Mouse (Mus musculus): ENCODE measurements around the gene Erg. TPM values are rescaled to one million over a fixed set of nuclear protein-coding genes. Genes with fewer than 3 reads are reported as not detected.

Erg gene
- 1 to 10 TPM; 6.5 to 8.2 TPM for total RNA-seq (2021)
- long read RNA-seq, partial matches to known transcripts, result 0 of 5 reads
- long read RNA-seq, other reads (novel, unspliced or antisense), result 5 of 5 reads

- no peak for DNase-seq (ENCODE audit: low spot score in 2 of 2)
Measured at GRCm38 (mm10) chr16:95586311-95586602, at the start of gene Erg. Gene Erg (minus strand): TSS chr16:95586593.

- no peak for DNase-seq (ENCODE audit: low spot score in 2 of 2)
Measured at GRCm38 (mm10) chr16:95631816-95632215, 45.4 kb upstream of the Erg start.

- DNase-seq (ENCODE audit: low spot score in 2 of 2), result no peak
Measured at GRCm38 (mm10) chr16:95623876-95624770, 37.7 kb upstream of the Erg start.

- DNase-seq (ENCODE audit: low spot score in 2 of 2), result no peak
Measured at GRCm38 (mm10) chr16:95623056-95623455, 36.7 kb upstream of the Erg start.

DNA sequence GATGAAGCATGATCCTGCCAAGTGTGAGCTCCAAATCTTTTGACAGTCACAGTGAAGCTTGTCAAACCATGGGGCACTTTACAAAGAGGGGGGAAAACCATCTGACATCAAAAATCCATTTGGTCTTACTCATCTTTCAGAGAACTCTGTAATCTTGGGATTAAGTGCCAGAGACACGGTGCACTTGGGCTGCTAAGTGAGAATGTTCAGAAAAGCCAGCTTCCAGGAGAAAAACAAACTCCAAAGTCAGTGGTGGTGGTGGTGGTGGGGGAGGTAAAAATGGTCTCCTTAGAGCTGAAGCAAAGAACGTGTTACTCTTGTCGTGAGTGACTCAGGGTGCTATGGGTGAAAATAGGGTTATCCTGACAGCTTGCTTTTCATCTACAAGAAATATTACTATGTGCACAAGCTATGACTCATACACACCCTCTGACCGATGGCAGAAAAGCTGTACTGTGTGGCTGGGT is 33.5 kb upstream of the Erg start:
- no peak for DNase-seq (ENCODE audit: low spot score in 2 of 2)

DNA sequence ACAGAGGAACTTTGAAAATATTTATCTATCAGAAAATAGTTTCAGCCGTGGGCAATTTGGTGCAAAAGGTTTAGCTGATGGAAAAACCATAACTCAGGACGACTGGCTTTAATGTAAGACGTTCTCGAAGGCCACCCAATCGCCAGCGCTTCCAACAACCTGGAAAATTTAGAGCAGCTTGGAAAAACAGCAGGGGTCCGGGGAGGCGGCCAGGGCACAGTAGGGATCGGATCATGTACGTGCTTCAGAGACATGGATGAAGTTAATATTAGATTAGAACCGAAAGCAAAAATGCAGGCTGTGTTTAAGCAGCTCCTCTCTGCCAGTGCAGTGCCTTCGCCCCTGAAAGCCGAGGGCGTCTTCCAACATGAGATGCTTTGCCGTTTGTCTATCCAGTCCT is 31.8 kb upstream of the Erg start:
- no peak for DNase-seq (ENCODE audit: low spot score in 2 of 2)

GRCm38 (mm10) chr16:95617720-95618119 is 31.3 kb upstream of the Erg start:
- no peak for DNase-seq (ENCODE audit: low spot score in 2 of 2)

DNA sequence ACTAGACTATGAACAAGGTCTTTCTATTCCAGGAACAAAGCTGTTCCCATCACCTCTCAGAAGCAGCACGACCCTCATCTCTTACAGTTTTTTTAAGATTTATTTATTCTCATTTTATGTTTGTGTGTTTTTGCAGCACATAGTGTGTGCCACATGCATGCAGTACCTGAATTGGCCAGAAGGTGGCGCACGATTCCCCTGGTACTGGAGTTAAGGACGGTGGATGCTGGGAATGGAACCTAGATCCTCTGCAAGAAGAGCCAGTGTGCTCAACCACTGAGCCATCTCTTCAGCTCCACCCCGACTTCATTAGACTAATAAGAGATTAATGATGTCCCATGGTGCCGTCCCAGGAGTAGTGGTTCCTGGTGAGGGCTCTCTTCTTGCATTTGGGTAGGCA is 29.2 kb upstream of the Erg start:
- no peak for DNase-seq (ENCODE audit: low spot score in 2 of 2)

- DNase-seq (ENCODE audit: low spot score in 2 of 2), result no peak
Measured at GRCm38 (mm10) chr16:95614482-95614881, 28.1 kb upstream of the Erg start.

DNA sequence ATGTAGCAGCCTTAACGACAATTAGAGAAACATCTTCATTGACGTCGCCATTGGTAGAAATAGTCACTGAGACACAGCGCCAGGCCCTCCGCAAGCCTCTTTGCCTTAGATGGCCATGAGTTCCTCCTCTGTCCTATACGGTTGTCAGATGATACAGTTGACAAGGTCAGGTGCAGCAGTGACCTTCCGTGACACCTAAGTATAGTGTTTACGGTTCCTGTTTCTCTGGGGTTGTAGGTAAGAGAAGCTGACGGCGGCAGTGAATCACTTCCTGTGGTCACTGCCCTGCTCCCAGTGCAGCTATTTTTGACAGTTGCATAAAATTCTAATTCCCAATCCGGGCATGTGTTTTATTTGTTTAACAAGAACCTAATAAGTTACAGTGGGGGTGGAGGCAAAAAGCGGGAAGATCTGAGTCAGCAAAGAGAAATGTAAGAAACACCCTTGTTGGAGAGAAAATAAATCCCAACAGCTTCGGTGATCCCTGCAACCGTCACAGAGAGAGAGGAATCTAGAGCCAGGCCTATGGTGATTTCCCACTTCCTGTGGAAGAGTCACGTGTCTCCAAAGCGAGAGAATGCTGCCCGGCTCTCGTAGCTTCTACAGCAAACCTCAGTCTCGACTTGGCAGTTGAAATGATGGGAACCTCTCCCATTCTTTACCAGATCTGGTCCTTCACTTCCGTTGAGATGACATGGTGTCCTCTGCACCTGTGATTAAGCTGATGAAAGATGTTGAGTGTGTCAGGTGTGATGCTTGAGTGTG is 25.8 kb upstream of the Erg start:
- DNase-seq (ENCODE audit: low spot score in 2 of 2), result no peak

GRCm38 (mm10) chr16:95608624-95609023 is 22.2 kb upstream of the Erg start:
- no peak for DNase-seq (ENCODE audit: low spot score in 2 of 2)

DNA sequence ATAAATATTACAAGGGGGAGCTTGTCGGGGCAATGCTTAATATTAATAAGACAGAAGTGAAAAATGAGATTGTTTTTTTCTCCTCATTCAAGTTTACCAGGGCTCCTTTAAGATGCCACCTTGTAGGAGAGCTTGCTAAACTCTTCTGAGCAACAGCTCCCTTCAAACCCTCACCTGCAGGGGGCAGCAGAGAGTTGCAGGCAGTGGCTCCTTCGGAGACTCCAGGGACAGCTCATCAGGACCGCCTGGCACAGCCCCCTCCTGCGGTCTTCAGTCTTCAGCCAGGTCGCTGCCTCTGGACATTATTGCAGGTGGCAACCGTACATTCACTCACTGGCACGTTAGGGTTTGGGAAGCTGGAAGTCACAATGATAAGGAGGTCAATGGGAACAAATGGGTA is 18.9 kb upstream of the Erg start:
- peak; percentile 78 to 84 for DNase-seq (ENCODE audit: low spot score in 2 of 2)

DNA sequence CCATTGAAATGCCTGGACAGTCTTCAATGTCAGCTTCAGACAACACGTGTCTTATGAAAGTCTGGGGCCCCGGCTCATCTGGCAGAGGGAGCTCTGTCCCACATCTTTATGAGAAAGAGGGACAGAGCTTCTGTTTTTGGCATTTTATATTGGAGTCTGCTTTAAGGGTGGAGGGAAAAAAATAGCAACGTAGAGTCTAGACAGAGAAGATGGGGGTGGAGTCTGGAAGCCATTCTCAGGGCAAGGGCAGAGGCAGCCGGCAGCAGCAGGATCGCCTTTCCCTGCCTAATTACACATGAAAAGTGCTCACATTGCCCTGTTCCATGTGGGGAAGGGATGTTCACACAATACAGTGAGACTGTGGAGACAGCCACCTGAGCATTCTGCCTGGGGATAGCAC is 16.1 kb upstream of the Erg start:
- no peak for DNase-seq (ENCODE audit: low spot score in 2 of 2)

DNA sequence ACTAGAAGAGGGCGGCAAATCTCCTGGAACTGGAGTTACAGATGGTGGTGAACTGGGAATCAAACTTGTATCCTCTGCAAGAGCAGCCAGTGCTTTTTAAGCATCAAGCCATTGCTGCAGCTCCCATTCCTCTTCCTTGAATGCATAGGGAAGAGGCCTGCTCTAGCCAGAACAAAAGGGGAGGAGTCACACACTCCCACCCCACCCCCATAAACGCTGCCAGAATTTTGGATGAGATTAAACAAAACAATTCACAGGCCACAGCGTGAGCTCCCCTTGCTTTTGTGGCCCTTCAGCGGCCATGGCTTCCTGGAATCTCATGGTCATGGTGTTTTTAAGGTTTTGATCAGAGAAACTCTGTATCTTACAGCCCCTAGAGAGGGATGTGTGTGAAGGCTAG is 15.4 kb upstream of the Erg start:
- no peak for DNase-seq (ENCODE audit: low spot score in 2 of 2)

DNA sequence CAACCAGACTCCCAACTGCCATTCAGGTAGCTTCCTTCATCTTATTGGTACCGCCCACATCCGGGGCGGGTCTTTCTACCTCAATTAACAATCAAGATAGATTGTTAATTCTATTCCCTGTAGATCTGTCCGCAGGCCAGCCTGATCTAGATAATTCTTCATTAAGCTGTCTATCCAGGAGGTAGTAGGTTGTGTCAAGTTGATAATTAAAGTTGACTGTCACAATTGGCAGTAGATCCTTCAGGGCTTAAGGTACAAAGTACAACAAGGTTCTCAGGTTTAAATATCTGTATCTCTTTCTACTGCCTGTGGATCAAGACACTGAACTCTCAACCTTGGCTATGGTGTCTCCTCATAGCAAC is 14.8 kb upstream of the Erg start:
- DNase-seq (ENCODE audit: low spot score in 2 of 2), result no peak

DNA sequence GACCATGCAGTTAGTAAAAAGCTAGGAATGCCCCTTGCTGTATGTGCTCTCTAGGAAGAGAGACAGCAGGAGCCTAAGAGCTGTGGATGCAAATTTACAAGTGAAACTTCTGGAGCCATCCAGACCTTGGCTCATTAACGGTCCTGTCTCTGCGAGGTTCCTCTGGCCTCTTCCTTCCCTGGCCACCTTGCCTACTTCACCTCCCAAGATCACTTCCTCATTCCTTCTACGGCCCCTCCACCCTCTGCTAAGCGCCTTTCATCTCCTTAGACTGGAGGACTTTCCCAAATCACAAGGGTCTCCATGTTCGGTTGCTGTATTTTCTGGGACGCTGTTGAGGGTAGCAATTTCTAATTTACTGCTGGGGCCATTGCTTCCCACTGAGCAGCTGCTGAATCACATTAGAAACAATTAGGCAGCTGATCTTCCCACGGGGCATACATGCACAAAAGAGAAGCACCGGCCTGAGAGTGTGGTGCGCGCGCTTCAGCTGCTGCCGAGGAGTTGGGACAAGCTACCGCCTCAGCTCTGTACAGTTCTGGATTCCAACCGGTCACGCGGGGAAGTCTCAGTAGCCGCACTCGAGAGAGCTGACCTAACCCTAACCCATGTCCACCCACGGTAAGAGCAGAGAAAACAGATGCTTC is 14.3 kb upstream of the Erg start:
- no peak for DNase-seq (ENCODE audit: low spot score in 2 of 2)

DNA sequence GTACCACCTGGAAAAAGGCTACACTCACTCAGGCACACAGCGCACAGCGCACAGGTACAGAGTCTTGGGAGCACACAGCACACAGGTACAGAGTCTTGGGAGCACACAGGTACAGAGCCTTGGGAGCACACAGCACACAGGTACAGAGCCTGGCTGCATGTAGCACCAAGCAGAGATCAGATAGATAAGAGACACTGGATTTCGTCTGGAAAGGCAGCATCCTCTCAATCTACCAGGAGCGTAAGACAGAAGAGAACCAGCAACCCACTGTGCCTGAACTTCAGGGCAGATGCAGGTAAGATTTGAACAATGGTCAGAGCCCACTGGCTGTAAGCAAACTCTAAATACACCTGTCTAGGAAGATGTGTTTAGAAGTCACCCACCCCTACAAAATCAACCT is 12.5 kb upstream of the Erg start:
- DNase-seq (ENCODE audit: low spot score in 2 of 2), result no peak

GRCm38 (mm10) chr16:95597578-95597951 is 11.2 kb upstream of the Erg start:
- DNase-seq (ENCODE audit: low spot score in 2 of 2), result peak in 1 of 2 experiments; percentile 15

DNA sequence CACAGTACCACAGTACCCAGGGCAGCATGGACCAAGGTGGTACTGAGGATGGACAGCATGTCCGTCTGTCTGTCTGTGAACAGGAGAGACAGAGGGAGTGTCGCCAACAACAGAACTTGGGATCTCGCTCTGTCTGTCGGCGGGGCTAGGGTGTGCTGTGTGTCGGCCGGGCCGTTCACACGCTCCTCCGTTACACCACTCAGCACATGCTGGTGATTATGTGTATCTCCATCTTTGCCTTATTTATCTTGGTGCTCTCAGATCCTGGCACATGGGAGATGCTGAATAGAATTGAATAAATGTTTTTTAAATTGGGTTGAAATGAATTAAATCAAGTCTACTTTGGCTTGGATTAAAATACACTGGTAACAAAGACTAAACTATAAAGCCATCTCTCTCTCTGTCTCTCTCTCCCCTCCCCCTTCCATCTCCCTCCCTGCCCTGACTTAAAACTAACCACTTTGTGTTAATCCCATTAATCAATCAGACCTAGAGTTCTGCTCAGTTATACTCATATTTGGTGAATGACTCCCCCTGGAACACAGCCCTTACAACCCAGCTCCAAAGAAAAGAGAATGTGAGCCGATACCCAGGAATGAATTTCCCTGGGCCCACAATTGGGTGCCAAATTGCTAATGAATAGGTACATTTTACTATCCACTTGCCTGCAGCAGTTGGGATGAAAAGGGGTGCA is 10.6 kb upstream of the Erg start:
- no peak for DNase-seq (ENCODE audit: low spot score in 2 of 2)

DNA sequence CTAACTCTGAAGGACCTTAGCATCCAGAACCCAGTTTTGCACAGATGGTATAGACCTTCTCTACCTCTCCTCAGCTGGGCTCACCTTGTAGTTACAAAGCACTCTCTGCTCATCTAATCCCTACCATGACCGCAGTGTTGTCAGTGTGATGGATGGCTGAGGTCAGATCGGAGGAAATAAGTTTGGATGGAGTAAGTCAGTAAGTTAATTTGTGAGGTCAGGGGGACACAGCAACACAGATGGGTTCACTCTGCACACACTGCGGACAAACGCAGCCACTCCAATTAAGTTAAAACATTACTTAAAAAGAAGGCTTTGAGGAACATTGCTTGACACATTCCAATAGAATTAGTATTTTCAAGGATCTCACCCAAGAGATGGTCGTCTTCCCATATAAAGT is 2.5 kb upstream of the Erg start:
- DNase-seq (ENCODE audit: low spot score in 2 of 2), result no peak

GRCm38 (mm10) chr16:95586726-95587125 is 333 bp upstream of the Erg start:
- no peak for DNase-seq (ENCODE audit: low spot score in 2 of 2)
